Mouse (Mus musculus): ENCODE data around the gene Selenok.
A peak's percentile ranks its signal among the peaks of the same experiment; 100 is the strongest.

Selenok gene

DNA sequence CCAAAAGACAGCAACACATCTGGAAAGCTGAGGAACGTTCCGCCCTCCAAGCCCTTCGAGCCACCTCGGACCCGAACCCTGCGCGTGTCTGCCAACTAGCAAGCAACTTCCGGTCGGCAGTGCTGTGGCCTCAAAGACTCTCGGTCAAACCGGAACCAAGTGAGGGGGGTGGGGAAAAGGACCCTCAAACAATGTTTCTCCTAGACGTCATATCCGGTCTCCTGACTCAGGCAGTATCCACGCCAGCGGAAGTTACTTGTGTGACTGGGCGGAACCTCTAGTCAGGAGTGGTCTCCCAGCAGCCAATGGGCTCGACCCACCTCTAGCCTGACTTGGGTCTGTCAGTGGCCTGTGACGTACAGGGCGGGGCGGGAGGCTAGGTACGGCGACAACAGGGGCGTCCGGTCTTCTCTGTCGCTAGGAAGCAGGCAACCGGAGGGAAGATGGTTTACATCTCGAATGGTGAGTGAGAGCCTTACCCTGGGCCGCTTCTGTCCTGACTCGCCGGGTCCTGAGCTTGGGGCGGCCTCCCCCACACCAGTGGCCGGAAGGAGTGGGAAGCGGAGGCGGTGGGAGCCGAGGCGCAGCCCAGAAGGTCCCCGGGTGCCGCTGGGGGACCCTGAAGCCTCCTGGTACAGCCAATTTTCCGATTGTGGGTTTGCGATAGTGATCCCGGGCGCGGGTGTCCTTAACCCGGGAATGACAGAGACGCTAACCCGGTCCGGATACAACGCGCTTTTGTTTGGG, at the start of gene Selenok:
TSS of gene Selenok (plus strand) at position 234 of the 747 bp plus-strand sequence.
- peak; percentile 94 for DNase-seq (ENCODE audit: low spot score)

DNA sequence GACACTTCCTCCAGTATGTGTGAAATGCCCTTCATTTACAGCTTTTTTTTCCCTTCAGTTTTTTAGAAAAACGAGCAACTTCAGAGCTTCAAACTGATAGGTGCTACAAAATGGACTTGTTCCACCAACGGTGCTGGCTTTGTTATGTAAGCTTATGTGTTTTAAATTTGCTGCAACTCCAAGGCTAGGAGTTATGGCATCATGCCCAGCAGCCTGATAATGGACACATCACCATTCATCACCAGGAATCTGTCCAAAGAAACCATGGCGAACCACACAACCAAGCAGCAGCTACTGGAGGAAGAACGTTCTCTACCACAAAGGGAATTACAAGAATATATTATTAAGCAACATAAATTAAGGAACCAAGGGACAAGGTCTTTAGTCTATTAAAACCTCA, 39.1 kb upstream of the Selenok start:
- no peak for DNase-seq (ENCODE audit: low spot score)

DNA sequence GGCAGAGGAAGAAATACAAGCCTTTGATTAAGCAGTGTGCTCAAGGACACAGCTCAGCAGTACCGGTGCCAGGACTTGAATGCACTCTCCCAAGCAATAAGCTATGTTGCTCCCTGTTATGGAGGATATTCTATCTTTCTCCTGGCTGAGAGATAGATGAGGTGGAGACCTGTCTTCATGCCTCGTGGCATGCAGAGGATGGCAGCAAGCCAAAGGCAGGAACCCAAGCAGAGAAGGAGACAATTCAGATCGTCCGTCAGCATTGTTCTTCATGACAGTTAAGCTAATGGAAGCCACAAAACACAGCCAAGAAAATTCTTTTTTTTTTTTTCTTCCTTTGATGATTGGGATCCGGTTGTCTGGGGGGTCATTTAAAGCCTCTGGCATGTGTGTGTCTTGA, 32.6 kb upstream of the Selenok start:
- DNase-seq (ENCODE audit: low spot score) = no peak

DNA sequence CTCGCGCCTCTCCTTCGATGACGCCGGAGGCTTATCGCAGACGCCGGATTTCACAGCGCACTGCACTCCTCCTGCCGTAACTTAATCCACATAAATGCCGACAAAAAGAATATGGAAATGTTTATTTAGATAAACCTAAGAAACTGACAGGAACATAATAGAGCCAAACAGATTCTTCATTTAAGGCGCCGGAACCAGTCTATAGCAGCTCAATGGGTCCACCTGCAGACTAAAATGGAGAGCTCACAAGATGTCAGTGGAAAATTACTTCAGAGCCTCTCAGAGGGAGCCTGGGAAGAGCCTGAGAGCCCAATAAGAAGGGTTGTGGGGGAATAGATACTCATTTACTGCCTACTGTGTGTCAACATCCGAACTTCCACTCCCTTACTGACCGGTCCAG, 30.6 kb upstream of the Selenok start:
- DNase-seq (ENCODE audit: low spot score) = no peak

DNA sequence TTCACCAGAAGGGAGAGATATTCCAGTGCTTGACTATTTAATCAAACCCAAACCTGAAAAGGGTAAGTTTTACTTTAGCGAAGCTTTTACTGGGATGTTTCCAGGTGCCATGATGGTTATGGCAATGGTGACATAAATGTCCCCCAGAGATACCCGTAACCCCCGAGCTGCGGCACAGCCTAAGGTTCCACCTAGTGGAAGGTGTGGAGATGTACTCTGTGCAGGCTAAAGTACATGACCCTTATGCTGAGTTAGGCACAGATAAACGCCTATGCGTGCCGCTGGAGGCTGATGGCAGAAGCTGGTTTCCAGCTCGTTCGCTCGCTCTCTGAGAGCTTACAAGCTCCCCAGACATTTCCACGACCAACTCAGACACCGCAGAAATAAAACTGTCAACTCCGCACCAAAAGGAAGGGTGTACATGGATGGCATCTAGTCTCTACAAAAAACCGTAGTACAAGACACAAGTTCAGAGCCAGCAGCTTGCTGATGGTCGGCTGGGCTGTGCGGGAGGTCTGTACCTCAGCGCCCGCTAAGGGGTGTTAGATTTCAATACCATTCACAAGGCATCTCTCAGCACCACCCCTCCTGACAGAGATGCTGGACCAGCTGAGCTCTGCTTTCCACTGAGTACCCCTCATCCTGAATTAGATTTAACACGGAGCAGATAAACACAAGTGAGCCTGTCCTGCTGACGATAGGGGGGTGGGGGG, 28.4 kb upstream of the Selenok start:
- DNase-seq (ENCODE audit: low spot score) = no peak

DNA sequence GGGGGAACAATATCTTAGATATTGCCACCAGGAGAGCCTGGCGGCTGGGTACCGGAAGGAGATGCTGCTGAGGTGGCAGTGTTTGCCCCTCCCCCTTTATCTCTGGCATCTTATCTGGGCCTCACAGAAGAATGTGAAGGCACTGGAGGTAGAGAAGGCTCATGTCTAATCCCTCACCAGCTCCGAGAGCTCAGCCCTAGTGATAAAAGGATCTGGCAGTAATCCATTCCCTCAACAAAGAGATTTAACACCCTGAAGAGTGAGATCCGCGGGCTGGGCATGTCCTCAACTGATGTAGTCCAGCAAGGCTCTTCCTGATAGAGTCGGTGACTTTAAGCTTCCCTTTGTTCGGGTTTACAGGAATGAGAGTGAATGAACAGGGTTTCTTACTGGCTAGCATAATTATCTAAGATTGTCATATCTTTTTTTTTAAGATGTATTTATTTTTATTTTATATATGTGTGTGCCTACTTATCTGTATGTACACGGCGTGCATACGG, 27.7 kb upstream of the Selenok start:
- DNase-seq (ENCODE audit: low spot score) = no peak

DNA sequence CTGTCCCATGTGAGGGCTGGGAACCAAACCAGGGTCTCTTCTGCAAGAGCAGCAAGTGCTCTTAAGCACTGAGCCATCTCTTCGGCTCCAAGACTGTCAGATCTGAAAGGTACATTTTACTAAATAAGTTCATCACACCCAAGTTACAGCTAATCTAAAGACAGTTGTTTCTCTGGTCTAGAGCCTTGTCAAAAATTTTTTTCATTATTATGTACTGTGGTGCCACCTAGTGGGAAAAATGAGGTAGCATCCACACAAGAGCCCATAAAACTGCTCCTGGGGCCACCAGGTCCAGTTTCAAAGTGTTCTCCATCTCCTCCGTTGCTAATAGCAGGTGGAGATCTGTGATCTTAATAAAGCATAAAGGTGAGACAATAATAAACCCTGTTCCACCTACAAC, 27.2 kb upstream of the Selenok start:
- peak; percentile 46 for DNase-seq (ENCODE audit: low spot score)

DNA sequence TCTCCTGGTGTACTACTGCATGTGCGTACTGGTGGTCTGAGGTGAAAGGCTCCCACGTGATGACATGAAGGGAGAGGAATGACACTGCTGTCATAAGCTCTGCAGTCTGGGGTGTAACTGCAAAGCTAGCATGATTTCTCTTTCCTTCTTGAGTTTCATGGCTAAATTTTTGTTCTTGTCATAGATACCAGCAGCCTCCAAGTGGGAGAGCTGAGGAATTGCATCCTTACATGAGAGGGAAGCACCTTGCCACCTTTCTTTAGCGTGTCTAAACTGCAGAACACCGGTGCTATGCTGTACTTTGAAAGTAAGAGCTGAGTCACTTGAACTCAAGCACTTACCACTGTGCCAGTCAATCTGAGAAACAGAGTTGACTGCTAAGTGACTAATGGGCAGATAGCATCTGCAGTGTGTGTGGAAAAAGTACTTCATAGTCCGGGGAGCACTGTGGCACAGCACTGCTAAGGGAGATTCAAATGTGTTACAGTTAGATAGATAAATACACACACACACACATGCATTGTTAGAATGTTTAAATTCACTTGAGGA, 21.3 kb upstream of the Selenok start:
- no peak for DNase-seq (ENCODE audit: low spot score)

DNA sequence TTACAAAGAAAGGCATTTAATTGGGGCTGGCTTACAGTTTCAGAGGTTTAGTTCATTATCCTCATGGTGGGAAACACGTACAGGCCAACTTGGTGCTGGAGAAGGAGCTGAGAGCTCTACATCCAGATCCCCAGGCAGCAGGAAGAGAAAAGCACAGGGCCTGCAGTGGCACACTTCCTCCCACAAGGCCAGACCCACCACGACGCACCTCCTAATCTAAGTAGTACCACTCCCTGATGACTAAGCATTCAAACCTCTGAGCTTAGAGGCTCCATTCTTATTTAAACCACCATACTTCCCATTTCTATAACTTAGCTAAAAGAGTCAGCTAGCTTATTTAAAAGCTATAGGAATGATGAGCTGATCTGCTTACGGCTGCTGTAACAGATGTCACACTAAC, 17.3 kb upstream of the Selenok start:
- DNase-seq (ENCODE audit: low spot score) = no peak

DNA sequence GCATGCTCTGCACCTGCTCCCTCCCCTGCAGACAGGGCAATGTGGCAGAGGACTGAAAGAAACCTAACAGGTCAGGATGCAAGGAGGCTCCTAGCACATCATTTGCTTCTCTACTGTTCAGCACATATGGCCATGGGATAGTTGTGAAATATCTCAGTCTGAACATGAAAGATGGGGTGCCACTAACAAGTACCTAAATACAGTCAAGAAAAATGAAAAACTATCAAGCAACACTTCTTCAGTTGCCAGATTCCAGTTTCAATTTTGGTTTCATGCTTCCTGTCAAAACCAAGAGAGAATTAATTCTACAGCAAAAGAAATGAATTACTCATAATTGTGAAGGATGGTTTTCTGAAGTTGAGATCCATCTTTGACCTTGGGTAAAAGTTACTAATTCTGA, 10.7 kb upstream of the Selenok start:
- no peak for DNase-seq (ENCODE audit: low spot score)

DNA sequence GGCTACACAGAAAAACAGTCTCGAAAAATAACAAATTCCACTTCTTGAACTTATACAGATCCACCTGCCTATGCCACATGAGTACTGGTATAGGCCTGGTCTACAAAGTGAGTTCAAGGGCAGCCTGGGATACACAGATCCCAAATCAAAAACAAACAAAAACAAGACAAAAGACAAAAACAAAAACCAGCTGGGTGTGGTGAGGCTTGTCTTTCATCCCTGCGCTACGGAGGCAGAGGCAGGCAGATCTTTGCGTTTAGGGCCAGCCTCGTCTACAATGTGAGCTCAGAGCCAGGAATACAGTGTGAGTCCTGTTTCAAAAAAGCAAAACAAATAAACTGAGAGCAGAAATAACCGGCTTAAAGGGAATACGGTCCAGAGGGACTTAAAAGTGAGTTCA, 497 bp upstream of the Selenok start:
- no peak for DNase-seq (ENCODE audit: low spot score)

DNA sequence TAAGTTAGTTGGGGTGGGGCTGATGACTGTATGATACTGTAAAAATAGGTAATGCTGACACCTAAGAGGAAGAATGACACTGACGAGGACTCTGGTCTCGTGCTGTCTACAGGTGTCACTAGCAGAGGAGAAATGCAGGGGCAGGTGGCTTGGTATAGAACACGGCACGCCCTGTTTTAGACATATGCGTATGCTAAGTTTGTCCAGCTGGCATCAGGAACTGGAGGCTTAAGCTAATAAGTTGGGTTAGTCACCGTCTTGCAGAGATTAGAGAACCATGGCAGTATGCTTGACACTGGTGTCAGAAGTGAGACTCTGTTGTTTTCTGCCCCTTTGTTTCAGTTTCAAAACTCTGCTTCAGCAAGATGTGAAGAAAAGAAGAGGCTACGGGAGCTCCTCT, 3.3 kb downstream of the Selenok start:
- DNase-seq (ENCODE audit: low spot score) = no peak

DNA sequence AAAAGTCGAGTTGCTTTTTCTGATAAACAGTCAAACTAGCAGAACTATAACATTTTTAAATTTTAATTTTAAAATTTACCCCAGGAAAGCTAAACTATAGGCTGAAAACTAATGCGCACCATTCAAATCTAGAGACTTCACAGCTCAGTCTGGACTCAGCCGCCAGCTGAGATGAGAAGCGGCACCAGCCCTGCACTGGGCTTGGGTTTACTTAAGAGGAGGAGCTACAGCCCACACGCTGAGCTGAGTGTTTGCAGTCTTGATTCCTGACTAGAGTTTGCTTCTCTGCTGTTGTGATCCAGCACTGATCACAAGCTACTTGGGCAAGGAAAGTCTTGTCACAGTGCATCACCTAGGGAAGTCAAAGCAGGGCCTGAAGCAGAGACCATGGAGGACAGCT, 3.9 kb downstream of the Selenok start:
- no peak for DNase-seq (ENCODE audit: low spot score)

DNA sequence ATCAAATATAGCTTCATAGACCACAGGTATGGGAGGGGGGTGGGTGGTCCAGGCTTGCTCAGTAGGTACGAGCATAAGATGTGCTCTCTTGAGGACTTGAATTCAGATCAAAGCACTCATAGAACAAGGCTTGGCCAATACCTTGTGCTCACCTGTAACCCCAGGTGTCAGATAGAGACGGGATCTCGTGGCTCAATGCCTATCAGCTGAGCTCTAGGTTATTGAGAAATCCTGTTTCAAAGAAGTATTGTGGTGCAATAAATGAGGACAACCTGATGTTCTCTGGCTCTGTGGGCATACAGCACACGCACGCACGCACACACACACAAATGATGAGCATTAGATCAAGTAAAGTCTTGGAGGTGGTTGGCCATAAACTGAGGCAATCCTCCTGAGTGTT, 8.8 kb downstream of the Selenok start:
- no peak for DNase-seq (ENCODE audit: low spot score)

DNA sequence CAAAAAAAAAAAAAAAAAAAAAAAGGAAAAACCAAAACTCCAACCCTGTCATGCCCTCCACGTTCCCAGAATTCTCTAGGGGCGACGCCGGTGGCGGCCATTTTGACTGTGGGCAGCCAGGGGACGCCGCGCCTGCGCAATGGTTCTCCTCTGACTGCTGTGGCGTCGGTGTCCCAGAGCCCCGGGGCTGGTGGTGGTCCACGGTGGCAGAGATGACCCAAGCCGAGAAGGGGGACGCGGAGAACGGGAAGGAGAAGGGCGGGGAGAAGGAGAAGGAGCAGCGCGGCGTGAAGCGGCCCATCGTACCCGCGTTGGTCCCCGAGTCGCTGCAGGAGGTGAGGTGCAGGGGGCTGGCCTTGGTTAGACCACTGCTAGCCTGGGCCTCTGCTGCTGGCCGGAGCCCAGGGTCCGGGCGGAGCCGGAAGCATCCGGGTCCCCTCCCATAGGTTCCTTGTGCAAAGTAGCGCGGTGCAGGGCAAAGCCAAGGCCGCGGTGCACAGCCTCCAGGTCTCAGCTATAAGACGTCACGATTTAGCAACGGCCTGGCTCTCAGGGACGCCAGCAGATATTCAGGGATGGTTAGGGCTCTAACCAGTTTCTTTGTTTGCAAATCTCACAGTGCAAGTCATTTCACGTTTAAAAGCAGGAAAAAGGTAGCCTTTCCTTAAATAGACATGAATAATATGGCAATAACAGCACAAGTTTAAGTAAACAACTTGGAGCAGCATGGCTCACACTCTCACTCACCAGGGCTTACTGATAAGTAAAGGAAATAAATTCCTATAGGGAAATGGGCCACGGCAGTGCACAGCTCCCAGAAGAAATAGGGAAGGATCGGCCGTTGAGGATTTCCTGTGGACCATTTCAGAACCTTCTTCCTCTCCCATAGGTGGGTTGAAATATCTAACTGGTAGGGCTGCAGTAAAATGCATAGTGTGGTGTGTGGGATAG, 10.4 kb downstream of the Selenok start, which contains the start of gene Actr8:
TSS of gene Actr8 (plus strand) at position 84 of the 951 bp plus-strand sequence.
- peak; percentile 93 for DNase-seq (ENCODE audit: low spot score)

DNA sequence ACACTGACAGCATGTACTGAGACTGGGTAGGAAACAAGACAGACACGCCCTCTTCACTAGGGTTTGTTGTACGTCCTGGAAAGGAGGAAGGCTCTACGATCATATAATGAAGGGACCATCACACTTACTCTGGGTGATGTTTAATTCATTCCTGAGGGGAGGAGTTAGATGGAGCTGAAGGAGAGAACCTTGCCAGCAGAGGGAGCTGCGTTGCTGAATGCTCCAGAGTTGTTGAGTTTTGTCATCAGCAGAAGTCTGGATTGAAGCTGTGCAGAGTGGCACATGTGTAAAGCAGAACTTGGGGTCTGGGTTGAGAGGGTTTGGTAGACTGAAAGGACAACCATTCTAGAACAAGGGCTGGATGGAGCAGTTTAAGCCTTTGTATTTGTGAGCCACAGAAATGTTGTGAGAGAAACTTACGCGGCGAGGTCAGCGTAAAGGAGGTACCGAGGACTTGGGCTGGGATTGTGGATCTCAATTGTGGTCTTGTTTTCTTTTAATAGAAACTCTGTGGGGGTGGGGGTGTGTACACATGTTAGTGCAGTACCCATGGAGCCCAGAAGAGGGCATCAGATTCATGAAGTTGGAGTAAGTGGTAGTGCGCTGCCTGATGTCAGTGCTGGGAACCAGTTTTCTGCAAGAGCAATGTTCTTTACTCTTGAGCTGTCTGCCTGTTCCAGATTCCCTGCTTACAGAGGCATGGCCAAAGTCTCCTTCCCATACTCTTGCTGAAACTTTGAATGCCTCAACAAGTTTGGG, 12.5 kb downstream of the Selenok start:
- DNase-seq (ENCODE audit: low spot score) = peak; percentile 22

DNA sequence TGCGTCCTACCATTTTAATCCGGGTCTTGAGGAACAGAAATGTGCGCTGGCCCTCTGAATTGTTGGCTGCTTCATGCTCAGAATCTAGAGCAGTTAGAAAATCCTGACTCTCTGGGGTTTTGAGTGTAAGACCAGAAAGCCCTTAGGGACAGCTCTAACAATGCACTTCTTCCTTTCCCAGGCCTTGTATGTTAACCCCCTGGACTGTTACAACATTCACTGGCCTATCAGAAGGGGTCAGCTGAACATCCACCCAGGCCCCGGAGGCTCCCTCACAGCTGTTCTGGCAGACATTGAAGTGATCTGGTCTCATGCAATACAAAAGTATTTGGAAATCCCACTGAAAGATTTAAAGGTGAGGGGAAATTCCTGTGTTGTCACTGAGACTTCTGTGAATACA, 18.0 kb downstream of the Selenok start:
- DNase-seq (ENCODE audit: low spot score) = no peak

DNA sequence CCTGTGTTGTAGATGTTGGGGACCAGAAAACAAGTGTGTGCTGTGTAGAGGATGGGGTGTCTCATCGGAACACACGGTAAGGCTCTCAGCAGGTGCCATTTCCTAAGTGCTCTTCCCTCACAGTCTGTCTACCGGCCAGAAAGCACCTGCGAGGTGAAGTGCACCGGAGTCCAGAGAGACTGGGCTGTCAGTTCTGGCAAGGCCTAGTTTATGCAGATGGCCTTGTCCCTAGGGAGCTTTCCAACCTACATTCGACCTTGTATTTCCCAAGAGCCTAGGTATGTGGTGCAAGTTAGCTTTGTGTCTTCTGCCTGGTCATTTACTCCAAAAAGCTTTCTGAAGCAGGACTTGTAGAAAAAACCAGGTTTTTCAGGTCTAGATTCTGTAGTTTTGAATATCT, 19.2 kb downstream of the Selenok start:
- DNase-seq (ENCODE audit: low spot score) = no peak

DNA sequence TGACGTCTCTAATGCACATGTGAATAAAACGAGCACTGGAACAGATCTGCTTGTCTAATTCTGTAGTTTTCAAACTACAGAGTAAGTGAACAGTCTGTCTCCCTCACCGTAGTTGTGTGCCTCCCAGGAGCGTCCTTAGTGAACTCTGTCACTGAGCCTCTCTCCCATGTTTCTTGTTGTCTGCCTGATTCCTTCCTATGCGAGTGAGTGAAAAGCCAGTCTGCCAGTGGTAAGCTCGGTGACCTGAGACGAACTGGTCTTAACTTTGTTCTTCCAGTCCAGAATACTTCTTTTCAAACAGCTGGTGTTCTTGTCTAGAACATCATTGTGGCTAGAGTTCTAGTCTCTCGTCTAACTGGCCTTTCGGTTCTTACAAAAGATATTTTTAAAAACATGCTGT, 19.6 kb downstream of the Selenok start:
- no peak for DNase-seq (ENCODE audit: low spot score)

DNA sequence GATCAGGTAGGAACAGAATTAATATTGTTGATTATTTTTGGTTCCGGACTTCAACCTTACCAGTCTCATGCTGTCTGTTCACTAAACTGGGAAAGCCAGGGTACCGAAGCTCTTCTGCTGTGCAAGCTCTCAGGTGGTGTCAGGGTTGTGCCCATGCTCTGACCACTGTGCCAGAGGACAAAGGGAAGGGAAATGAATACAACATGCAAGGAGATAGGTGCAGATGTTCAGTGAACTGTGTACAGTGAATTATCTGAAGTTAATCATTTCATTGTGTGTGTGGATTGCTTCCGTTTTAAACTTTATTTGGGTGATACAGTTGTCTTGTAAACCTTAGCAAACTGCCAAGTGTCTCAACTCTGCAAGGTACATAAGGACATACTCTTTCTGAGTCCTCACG, 20.2 kb downstream of the Selenok start:
- no peak for DNase-seq (ENCODE audit: low spot score)

DNA sequence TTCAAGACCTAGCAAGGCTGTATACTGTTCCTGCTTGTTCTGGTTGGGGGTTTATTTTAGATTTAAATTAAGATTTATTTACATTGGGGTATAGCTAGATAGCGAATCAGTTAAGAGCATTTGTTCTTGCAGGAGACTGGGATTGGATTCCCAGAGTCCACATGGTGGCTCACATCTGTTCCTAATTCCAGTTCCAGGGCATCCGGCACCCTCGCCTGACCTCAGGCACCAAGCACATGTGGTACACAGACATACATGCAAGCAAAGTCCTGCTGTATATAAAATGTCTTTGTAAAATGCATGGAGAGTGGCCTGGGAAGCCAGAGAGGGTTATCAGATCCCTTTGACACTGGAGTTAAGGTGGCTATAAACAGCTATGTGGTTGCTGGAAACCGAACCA, 26.9 kb downstream of the Selenok start:
- DNase-seq (ENCODE audit: low spot score) = no peak
